Mouse (Mus musculus): ENCODE results near the gene Ube2e1.
"Not testable (repeated sequence)": the region's sequence is repeated elsewhere in the genome, so short reads cannot be mapped to it uniquely, and the experiment has no call there.

Ube2e1 gene

DNA sequence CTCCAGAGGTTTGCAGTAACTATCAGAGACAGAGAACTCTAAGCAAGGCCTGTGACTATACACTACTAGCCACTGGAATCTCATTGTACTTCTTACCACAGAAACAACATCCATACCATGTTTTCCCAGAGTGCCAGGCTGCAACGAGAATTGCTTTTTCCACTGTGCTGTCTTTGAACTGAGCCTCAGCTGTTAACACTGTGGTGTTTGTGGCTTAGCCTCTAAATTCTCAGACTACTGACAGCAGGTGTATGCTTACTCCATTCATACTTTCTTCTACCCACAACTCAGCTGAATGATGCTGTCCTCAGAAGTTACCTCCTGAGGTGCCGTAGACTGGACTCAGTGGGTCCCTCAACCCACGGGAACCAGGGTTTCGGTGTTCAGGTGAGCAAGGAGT is 89.9 kb downstream of the Ube2e1 start:
- no peaks in the 10 kb centered on the region for H3K27me3 ChIP-seq (ENCODE audit: control insufficient read depth, insufficient read depth, low read length, poor library complexity, severe bottlenecking)
- DNase-seq (ENCODE audit: low read depth, low spot score), result no peak
- H3K36me3 ChIP-seq (ENCODE audit: control insufficient read depth, insufficient read depth, low read length, poor library complexity, severe bottlenecking), result no peaks in the 10 kb centered on the region

- Histone ChIP-seq H3K36me3 (ENCODE audit: control insufficient read depth, insufficient read depth, low read length, poor library complexity, severe bottlenecking) (no peaks in the 10 kb centered on the region), H3K27me3 (ENCODE audit: control insufficient read depth, insufficient read depth, low read length, poor library complexity, severe bottlenecking) (no peaks in the 10 kb centered on the region)
- DNase-seq (ENCODE audit: low read depth, low spot score), result no peak
Observed at GRCm38 (mm10) chr14:18240132-18240531, 91.5 kb downstream of the Ube2e1 start.

GRCm38 (mm10) chr14:18238750-18239731 is 92.6 kb downstream of the Ube2e1 start, which contains the start of gene Nr1d2:
Gene Nr1d2 (minus strand): TSS chr14:18239127.
- no peaks in the 10 kb centered on the region for H3K27me3 ChIP-seq (ENCODE audit: control insufficient read depth, insufficient read depth, low read length, poor library complexity, severe bottlenecking)
- H3K36me3 ChIP-seq (ENCODE audit: control insufficient read depth, insufficient read depth, low read length, poor library complexity, severe bottlenecking), result no peaks in the 10 kb centered on the region
- DNase-seq (ENCODE audit: low read depth, low spot score), result peak; percentile 97

GRCm38 (mm10) chr14:18238131-18238749 is 93.4 kb downstream of the Ube2e1 start:
- no peaks in the 10 kb centered on the region for H3K27me3 ChIP-seq (ENCODE audit: control insufficient read depth, insufficient read depth, low read length, poor library complexity, severe bottlenecking)
- DNase-seq (ENCODE audit: low read depth, low spot score), result peak; percentile 98

DNA sequence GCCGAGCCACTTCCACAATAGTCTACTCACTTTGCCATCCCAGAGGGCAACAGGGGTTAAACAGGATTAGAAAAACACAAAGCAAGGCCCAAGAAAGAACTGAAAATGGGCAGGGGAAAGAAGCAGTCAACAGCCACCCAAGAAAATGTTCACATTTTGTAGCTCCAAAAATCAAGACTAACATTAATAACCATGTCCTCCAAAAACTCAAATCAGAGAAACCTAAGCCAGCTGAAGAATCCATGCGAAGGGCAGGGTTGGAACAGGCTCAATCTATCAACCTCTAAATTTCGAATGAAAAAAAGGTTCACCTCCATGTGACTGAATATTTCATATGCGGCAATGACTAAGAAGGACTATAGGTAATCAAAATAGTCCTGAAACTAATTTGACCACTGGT is 94.3 kb downstream of the Ube2e1 start:
- no peak for DNase-seq (ENCODE audit: low read depth, low spot score)
- H3K27me3 ChIP-seq (ENCODE audit: control insufficient read depth, insufficient read depth, low read length, poor library complexity, severe bottlenecking), result no peaks in the 10 kb centered on the region
- H3K36me3 ChIP-seq (ENCODE audit: control insufficient read depth, insufficient read depth, low read length, poor library complexity, severe bottlenecking), result no peaks in the 10 kb centered on the region

More at GRCm38 (mm10) chr14:18238131-18238749, 93.4 kb downstream of the Ube2e1 start:
- H3K36me3 ChIP-seq (ENCODE audit: control insufficient read depth, insufficient read depth, low read length, poor library complexity, severe bottlenecking), result no peaks in the 10 kb centered on the region

DNA sequence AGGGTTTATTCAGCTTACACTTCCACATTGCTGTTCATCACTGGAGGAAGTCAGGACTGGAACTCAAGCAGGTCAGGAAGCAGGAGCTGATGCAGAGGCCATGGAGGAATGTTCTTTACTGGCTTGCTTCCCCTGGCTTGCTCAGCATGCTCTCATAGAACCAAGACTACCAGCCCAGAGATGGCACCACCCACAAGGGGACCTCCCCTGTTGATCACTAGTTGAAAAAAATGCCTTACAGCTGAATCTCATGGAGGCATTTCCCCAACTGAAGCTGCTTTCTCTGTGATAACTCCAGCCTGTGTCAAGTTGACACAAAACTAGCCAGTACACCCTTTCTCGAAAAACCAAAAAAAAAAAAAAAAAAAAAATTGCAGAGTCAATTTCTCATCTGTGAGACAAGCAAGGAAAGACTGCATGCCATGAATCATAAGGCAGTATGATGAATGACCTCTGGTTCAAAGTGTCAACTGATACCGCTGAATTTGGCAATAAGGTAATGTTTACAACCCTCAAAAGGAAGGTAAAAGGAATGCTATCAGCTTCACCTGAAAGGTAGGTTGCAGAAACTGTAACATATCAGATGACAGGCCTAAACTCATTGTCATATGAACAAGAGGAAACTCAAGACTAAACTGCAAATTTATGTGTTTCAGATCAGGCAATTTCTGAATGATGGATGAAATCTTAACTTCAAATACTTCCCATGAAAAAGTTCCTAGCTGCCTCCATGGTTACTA is 95.0 kb downstream of the Ube2e1 start:
- H3K36me3 ChIP-seq (ENCODE audit: control insufficient read depth, insufficient read depth, low read length, poor library complexity, severe bottlenecking); DNase-seq (ENCODE audit: low read depth, low spot score); H3K27me3 ChIP-seq (ENCODE audit: control insufficient read depth, insufficient read depth, low read length, poor library complexity, severe bottlenecking): not testable (repeated sequence)

- DNase-seq (ENCODE audit: low read depth, low spot score), result peak; percentile 33
- no peaks in the 10 kb centered on the region for H3K27me3 ChIP-seq (ENCODE audit: control insufficient read depth, insufficient read depth, low read length, poor library complexity, severe bottlenecking)
- no peaks in the 10 kb centered on the region for H3K36me3 ChIP-seq (ENCODE audit: control insufficient read depth, insufficient read depth, low read length, poor library complexity, severe bottlenecking)
Observed at GRCm38 (mm10) chr14:18233981-18234960, 97.4 kb downstream of the Ube2e1 start.

GRCm38 (mm10) chr14:18233076-18233475 is 98.6 kb downstream of the Ube2e1 start:
- no peaks in the 10 kb centered on the region for H3K27me3 ChIP-seq (ENCODE audit: control insufficient read depth, insufficient read depth, low read length, poor library complexity, severe bottlenecking)
- no peak for DNase-seq (ENCODE audit: low read depth, low spot score)
- no peaks in the 10 kb centered on the region for H3K36me3 ChIP-seq (ENCODE audit: control insufficient read depth, insufficient read depth, low read length, poor library complexity, severe bottlenecking)

Measured in splenic B cell, adult 2 months (primary cell).